Mouse (Mus musculus) intestine, embryonic 16.5 days (tissue): ENCODE data around the gene Olfr68. TPM values are rescaled to one million over a fixed set of nuclear protein-coding genes. Genes with fewer than 3 reads are reported as not detected.

Experiments
- polyA plus RNA-seq: library from polyadenylated mRNA; unstranded; fragments of >200 nt; fragmentation: Nextera tagmentation; extraction: Ambion mirVana; gene quantifications from 2 replicates; pipeline ENCODE4 v1.2.1, GENCODE M21; 2015

The Olfr68 gene
- polyA plus RNA-seq, 1 experiment from 2014 or later: not detected

Other genes starting within 250 kb of the Olfr68 start
- gene Olfr612, start 237.0 kb downstream of the Olfr68 start, polyA plus RNA-seq: not detected in 2 replicates
- gene Olfr613, start 231.6 kb downstream of the Olfr68 start, polyA plus RNA-seq: not detected in 2 replicates
- gene Olfr615, start 223.6 kb downstream of the Olfr68 start, polyA plus RNA-seq: not detected in 2 replicates
- not detected in 2 replicates for gene Olfr616, start 210.6 kb downstream of the Olfr68 start, polyA plus RNA-seq
- gene Olfr617, start 206.6 kb downstream of the Olfr68 start, polyA plus RNA-seq: not detected in 2 replicates
- not detected in 2 replicates for gene Olfr618, start 189.6 kb downstream of the Olfr68 start, polyA plus RNA-seq
- not detected in 2 replicates for gene Olfr619, start 179.1 kb downstream of the Olfr68 start, polyA plus RNA-seq
- gene Olfr620, start 167.2 kb downstream of the Olfr68 start, polyA plus RNA-seq: not detected in 2 replicates
- gene Olfr622, start 137.0 kb downstream of the Olfr68 start, polyA plus RNA-seq: not detected in 2 replicates
- not detected in 2 replicates for gene Olfr623, start 116.0 kb downstream of the Olfr68 start, polyA plus RNA-seq
- gene Olfr624, start 108.5 kb downstream of the Olfr68 start, polyA plus RNA-seq: 0.04 and 0.06 TPM in 2 replicates
- gene Olfr625-ps1, start 97.0 kb downstream of the Olfr68 start, polyA plus RNA-seq: not detected in 2 replicates
- gene Olfr243, start 65.0 kb downstream of the Olfr68 start, polyA plus RNA-seq: not detected in 2 replicates
- gene Olfr628, start 49.3 kb downstream of the Olfr68 start, polyA plus RNA-seq: not detected in 2 replicates
- gene Olfr629, start 34.8 kb downstream of the Olfr68 start, polyA plus RNA-seq: not detected in 2 replicates
- not detected in 2 replicates for gene Olfr630, start 22.4 kb downstream of the Olfr68 start, polyA plus RNA-seq
- not detected in 2 replicates for gene Olfr69, start 8.1 kb downstream of the Olfr68 start, polyA plus RNA-seq
- not detected in 2 replicates for gene Olfr67, start 12.1 kb upstream of the Olfr68 start, polyA plus RNA-seq
- gene Hbb-bt, start 34.3 kb upstream of the Olfr68 start, polyA plus RNA-seq: 1,955 and 2,476 TPM in 2 replicates
- gene Hbb-bs, start 48.4 kb upstream of the Olfr68 start, polyA plus RNA-seq: 6,207 and 7,496 TPM in 2 replicates
- not detected in 2 replicates for gene Hbb-bh2, start 60.8 kb upstream of the Olfr68 start, polyA plus RNA-seq
- gene Hbb-bh1, start 63.5 kb upstream of the Olfr68 start, polyA plus RNA-seq: 0.64 and 1.2 TPM in 2 replicates
- gene Hbb-y, start 73.5 kb upstream of the Olfr68 start, polyA plus RNA-seq: 30.0 and 42.2 TPM in 2 replicates
- gene Olfr66, start 106.6 kb upstream of the Olfr68 start, polyA plus RNA-seq: not detected in 2 replicates
- not detected in 2 replicates for gene Olfr64, start 114.8 kb upstream of the Olfr68 start, polyA plus RNA-seq
- not detected in 2 replicates for gene Olfr65, start 123.8 kb upstream of the Olfr68 start, polyA plus RNA-seq
- not detected in 2 replicates for gene Olfr631, start 149.1 kb upstream of the Olfr68 start, polyA plus RNA-seq
- not detected in 2 replicates for gene Olfr632, start 154.6 kb upstream of the Olfr68 start, polyA plus RNA-seq
- gene Olfr633, start 164.7 kb upstream of the Olfr68 start, polyA plus RNA-seq: not detected in 2 replicates
- gene Olfr635, start 191.5 kb upstream of the Olfr68 start, polyA plus RNA-seq: not detected in 2 replicates
- not detected in 2 replicates for gene Olfr638, start 219.0 kb upstream of the Olfr68 start, polyA plus RNA-seq
- not detected in 2 replicates for gene Olfr639, start 237.6 kb upstream of the Olfr68 start, polyA plus RNA-seq
- gene Olfr640, start 245.9 kb upstream of the Olfr68 start, polyA plus RNA-seq: not detected in 2 replicates